Mouse (Mus musculus) small intestine, adult 2 months (tissue): Measurements from ENCODE around the gene Vti1a. TPM values are rescaled to one million over a fixed set of nuclear protein-coding genes. Genes with fewer than 3 reads are reported as not detected.

Source experiments
- H3K27ac ChIP-seq: fragments of 200-500 bp; 2 replicates; pipeline ENCODE4 v1.5.1; 2012; ENCODE audit warnings: low read depth, low read length, control low read depth, inconsistent platforms; ENCODE audit not compliant: insufficient read depth
- H3K27me3 ChIP-seq: fragments of 200-500 bp; 2 replicates; pipeline ENCODE4 v1.6.1; 2012; ENCODE audit warnings: mild to moderate bottlenecking, moderate library complexity, low read length, inconsistent platforms; ENCODE audit not compliant: control insufficient read depth, insufficient read depth
- H3K36me3 ChIP-seq: fragments of 200-500 bp; 2 replicates; pipeline ENCODE4 v1.6.1; 2012; ENCODE audit warnings: mild to moderate bottlenecking, low read length, control low read depth, inconsistent platforms; ENCODE audit not compliant: control insufficient read depth, insufficient read depth
- H3K4me1 ChIP-seq: fragments of 200-500 bp; 2 replicates; pipeline ENCODE4 v1.6.1; 2012; ENCODE audit warnings: low read length, inconsistent platforms, mixed read lengths; ENCODE audit not compliant: control insufficient read depth, insufficient read depth, insufficient read length
- H3K4me3 ChIP-seq: fragments of 200-500 bp; 2 replicates; pipeline ENCODE4 v1.5.1; 2012; ENCODE audit warnings: low read depth, mild to moderate bottlenecking, control low read depth, inconsistent platforms, low read length, moderate library complexity
- CTCF ChIP-seq: fragments of 200-500 bp; IDR thresholded peaks from 2 replicates; pipeline ENCODE4 v1.5.1; 2012; ENCODE audit warnings: low read depth, mild to moderate bottlenecking, control low read depth, inconsistent platforms, low read length, moderate library complexity, mixed read lengths; ENCODE audit not compliant: insufficient replicate concordance, insufficient read length; ENCODE audit errors: extremely low read depth
- POLR2A ChIP-seq: fragments of 200-500 bp; IDR thresholded peaks from 2 replicates; pipeline ENCODE4 v1.6.1; 2012; ENCODE audit warnings: low read depth, mild to moderate bottlenecking, control low read depth, inconsistent platforms, low read length, moderate library complexity
- WGBS: fragments of 180-500 bp; shearing (Covaris S2); methylation state at CpG from one replicate; pipeline ENCODE4 v1.1.7; 2018; 5-methylcytosine and 5-hydroxymethylcytosine counted together
- polyA plus RNA-seq: library from polyadenylated mRNA; depleted of rRNA; stranded (reverse); fragments of >200 nt; gene quantifications from 2 replicates; pipeline ENCODE4 v1.2.3, GENCODE M21; 2012; rRNA removed

The Vti1a gene
- 3.6 and 8.1 TPM in 2 replicates for polyA plus RNA-seq

DNA sequence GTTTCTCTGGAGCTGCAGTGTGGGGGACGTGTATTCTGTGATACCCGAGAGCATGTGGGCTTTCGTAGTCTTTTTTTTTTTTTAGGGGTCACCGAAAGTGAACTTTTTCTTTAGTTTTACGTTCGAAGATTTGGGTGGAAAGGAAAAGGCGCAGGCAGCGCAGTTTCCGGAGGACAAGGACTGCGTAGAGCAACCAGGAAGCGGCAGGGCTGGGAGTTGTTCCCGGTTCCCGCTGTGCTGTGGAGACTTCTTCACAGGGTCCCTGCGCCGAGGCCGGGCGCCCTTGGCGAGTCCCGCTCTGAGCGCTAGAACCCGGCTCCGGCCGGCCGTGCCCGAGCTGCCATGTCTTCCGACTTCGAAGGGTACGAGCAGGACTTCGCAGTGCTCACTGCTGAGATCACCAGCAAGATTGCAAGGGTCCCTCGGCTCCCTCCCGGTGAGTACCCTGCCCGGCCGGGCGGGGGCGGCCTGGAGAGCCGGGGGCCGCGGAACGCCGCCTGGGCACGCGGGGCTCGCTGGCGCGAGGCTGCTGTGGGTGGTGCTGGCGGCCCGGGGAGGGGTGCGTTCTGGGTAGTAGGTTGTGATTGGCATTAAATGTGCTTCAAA lies at the start of gene Vti1a:
TSS of gene Vti1a (plus strand) at position 187 of the 606 bp plus-strand sequence.
- H3K27ac ChIP-seq = peak within 1 kb of the TSS; percentile 87
- TF ChIP-seq CTCF (peak; percentile 55; the same call in 1 of the 2 replicates), POLR2A (peak; percentile 61)
- no peaks in the 10 kb centered on the region for H3K4me1 ChIP-seq
- no peaks in the 10 kb centered on the region for H3K27me3 ChIP-seq
- peaks cover 4% of the 10 kb centered on the region for H3K36me3 ChIP-seq
- WGBS = under 1% methylated on average over 48 of the region's 48 CpGs
- peak within 1 kb of the TSS; percentile 91 for H3K4me3 ChIP-seq

DNA sequence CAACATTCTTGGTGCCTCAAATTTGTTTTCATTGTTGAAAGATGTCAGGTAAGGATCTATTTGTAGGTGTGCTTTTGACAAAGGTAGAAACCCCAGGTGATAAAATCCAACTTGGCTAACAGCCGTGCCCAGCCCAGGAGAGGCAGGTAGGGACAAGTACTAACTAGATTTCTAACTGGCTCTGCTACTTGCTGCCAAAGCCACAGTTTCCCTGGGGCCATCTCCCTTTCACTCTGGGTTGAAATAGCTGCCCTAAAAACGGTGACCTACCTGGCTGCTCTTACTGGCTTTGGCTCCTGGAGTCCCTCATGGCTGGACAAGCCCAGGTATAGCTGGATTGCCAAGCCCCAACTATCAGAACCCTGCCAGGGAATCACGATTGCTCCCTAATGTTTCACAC lies 49.3 kb upstream of the Vti1a start:
- H3K4me3 ChIP-seq = no peak overlapping the region
- H3K36me3 ChIP-seq = peaks cover 42% of the 10 kb centered on the region
- no peak for TF ChIP-seq CTCF
- no peak for TF ChIP-seq POLR2A
- whole genome bisulfite sequencing = 24% methylated on average over 3 of the region's 3 CpGs
- peaks cover 20% of the 10 kb centered on the region for H3K4me1 ChIP-seq
- H3K27me3 ChIP-seq = no peaks in the 10 kb centered on the region
- H3K27ac ChIP-seq = 0 out of 2 replicates have a peak overlapping the region, but pooled peaks have one; percentile 19

DNA sequence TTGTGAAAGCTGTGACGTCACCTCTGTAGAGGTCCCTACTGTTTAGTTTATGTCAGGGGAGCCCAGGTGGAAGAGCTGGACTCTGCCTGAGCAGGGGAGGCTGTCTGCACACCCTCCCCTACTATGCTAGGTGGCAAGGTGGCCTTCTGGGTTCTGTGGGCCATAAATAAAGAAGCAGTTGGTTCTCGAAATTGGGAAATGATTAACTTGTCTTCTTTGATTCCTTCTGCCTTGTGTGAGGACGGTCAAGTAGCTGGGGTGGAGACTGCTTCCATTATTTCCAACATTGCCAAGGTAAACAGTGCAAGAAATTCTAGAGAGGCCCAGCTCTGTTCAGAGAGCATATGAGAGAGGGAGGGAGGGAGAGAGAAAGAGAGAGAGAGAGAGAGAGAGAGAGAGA lies 47.9 kb upstream of the Vti1a start:
- H3K27ac ChIP-seq = peak overlapping the region; percentile 36; the same call in 1 of the 2 replicates
- WGBS = 22% methylated on average over 3 of the region's 3 CpGs

DNA sequence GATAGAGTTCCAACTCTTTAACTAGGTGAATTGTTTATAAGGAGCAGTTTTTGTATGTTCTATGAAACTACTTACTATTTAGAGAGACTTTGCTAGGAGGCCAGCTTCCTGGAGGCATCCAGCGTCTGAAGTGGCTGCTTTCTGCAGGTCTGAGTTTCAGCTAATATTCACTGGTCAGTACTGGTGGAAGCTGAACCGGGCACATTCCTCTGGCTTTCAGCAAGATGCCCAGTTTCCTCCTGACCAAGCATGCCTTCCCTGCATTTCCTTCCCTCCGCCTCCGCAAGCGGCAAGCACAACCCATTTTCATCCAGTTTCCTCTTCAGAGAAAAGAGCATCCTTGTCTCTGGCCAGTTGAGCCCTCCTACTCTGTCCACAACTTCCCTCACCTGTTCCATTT lies 47.0 kb upstream of the Vti1a start:
- TF ChIP-seq CTCF = no peak
- no peak for TF ChIP-seq POLR2A
- H3K27me3 ChIP-seq = no peaks in the 10 kb centered on the region
- WGBS = 86% methylated on average over 5 of the region's 5 CpGs
- H3K36me3 ChIP-seq = peaks cover 55% of the 10 kb centered on the region
- H3K27ac ChIP-seq = no peak overlapping the region
- H3K4me1 ChIP-seq = peaks cover 20% of the 10 kb centered on the region
- no peak overlapping the region for H3K4me3 ChIP-seq

More for the DNA sequence above, 47.9 kb upstream of the Vti1a start:
- no peak for TF ChIP-seq CTCF
- TF ChIP-seq POLR2A = no peak
- Histone ChIP-seq H3K27me3 (no peaks in the 10 kb centered on the region), H3K36me3 (peaks cover 48% of the 10 kb centered on the region), H3K4me1 (peaks cover 20% of the 10 kb centered on the region), H3K4me3 (no peak overlapping the region)

DNA sequence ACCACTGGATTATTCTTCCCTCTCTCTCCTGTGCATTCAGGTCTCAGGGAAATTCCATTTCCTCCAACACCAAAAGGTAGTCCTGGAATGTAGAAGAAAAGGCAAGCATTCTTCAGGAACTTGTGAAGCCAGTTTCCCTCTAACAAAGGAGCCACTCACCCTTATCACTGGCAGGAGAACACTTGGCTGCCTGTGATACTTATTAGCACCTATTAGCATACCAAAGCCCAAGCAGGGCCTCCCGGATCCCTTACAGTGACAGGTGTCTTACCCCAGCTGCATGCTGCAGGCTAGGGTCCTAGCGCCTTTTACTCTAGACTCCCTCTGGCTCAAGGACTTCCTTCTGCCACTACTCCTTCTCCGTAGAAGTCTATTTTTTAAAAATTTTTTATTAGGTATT lies 44.6 kb upstream of the Vti1a start:
- Histone ChIP-seq H3K27me3 (no peaks in the 10 kb centered on the region), H3K4me3 (no peak overlapping the region), H3K4me1 (peaks cover 9% of the 10 kb centered on the region), H3K27ac (no peak overlapping the region), H3K36me3 (peaks cover 67% of the 10 kb centered on the region)
- WGBS = 34% methylated on average over 3 of the region's 3 CpGs
- TF ChIP-seq POLR2A (no peak), CTCF (no peak)

DNA sequence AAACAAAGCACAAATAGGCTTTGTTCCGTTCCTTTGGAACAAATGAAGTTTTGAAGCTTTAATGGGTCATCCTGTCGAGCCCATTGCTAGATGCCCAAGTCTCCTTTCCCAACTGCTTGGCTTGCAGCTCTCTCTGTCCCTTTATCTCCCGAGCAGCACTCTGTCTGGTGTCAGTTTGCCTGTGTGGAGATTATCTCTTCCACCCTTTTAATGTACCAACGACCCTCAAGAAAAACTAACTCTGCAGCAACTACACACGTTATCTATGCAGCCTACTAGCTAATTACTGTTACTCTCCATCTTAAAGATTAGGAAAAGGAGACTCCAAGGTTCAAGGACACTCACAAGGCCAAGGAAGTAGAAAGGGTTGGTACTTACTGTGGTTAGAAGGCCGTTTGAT lies 42.8 kb upstream of the Vti1a start:
- Histone ChIP-seq H3K4me1 (peaks cover 2% of the 10 kb centered on the region; the same call in 1 of the 2 replicates), H3K27ac (no peak overlapping the region), H3K36me3 (peaks cover 79% of the 10 kb centered on the region), H3K27me3 (no peaks in the 10 kb centered on the region), H3K4me3 (no peak overlapping the region)
- 73% methylated on average over 6 of the region's 6 CpGs for WGBS
- TF ChIP-seq CTCF (no peak), POLR2A (no peak)

DNA sequence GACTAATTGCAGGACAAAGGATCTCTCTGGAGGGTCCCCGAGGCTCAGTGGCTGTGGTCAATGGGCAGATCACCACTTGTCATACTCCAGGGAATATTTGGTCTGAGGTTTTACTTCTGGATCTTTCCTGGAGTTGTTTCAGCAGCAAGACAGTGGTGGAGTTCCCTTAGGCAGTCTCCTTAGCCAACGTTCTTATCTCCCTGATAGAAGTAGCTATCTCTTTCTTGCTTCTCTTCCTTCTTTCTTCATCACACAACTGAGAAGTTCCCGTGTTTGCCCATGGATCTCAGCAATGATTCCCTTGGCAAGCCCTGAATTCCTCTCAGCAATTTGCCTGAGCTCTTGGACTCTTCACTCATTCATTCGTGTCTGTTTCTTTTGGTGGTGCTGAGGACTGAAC lies 40.0 kb upstream of the Vti1a start:
- Histone ChIP-seq H3K27me3 (no peaks in the 10 kb centered on the region), H3K36me3 (peaks cover 77% of the 10 kb centered on the region), H3K4me1 (no peaks in the 10 kb centered on the region), H3K4me3 (no peak overlapping the region), H3K27ac (no peak overlapping the region)
- WGBS = 69% methylated on average over 4 of the region's 4 CpGs
- TF ChIP-seq POLR2A (no peak), CTCF (no peak)

DNA sequence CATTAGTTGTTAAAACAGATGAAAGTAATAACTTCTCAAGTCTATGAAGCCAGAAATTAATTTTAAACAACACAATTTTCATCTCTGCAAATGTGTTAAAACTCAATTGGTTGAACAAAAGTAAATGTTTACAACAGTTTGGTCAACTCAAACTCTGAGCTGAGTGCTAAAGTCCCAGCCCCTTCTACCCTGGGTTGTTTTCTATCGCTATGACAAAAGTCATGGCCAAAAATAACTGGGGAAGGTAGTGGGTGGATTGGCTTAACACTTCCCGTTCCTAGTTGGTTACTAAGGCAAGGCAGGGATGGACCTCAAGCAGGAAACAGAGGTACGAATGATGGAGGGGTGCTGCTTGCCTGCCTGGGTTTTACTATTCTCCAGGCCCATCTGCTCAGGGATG lies 39.3 kb upstream of the Vti1a start:
- Histone ChIP-seq H3K4me3 (no peak overlapping the region), H3K4me1 (no peaks in the 10 kb centered on the region), H3K36me3 (peaks cover 79% of the 10 kb centered on the region), H3K27me3 (no peaks in the 10 kb centered on the region), H3K27ac (no peak overlapping the region)
- no peak for TF ChIP-seq CTCF
- no peak for TF ChIP-seq POLR2A
- WGBS = 89% methylated on average over 3 of the region's 3 CpGs
